Mouse (Mus musculus) urinary bladder, adult 2 months (tissue): ENCODE results near the gene Pglyrp1. TPM values are rescaled to one million over a fixed set of nuclear protein-coding genes. Genes with fewer than 3 reads are reported as not detected.
"Not testable (repeated sequence)": the region's sequence is repeated elsewhere in the genome, so short reads cannot be mapped to it uniquely, and the experiment has no call there.

Experiments used
- DNase-seq: peaks from one replicate; pipeline ENCODE4 v3.0.0; 2022; ENCODE audit warnings: low spot score
- polyA plus RNA-seq: library from polyadenylated mRNA; depleted of rRNA; stranded (reverse); fragments of >200 nt; gene quantifications from 2 replicates; pipeline ENCODE4 v1.2.3, GENCODE M21; 2012; rRNA removed

The Pglyrp1 gene
- 3.3 and 3.5 TPM in 2 replicates for polyA plus RNA-seq

- DNase-seq: not testable (repeated sequence)
Observed at GRCm38 (mm10) chr7:18871031-18871430, at the start of gene Pglyrp1. TSS of gene Pglyrp1 (plus strand) at chr7:18871331.

GRCm38 (mm10) chr7:18821507-18821906, 49.6 kb upstream of the Pglyrp1 start, which contains the start of gene Psg17:
TSS of gene Psg17 (minus strand) at chr7:18821607.
- DNase-seq: no peak

- DNase-seq: no peak
Observed at GRCm38 (mm10) chr7:18827792-18828546, 43.2 kb upstream of the Pglyrp1 start.

DNA sequence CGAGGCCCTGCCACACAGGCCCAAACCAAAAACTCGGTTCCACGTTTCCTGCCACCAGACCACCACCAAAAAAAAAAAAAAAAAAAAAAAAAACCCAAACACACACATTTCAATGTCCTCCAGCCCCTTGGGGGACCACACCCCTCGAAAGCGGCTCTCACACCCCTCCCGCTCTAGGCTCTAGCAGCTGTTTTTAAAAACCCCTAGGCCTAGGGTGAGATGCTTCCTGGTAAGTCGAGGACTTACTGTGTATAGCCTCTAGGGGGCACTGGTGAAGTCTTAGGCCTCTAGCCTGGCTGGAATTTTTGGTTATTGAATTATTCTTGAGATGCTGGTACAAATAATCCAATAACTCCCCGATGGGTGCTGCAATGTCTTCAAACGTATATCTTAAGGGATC, 42.5 kb upstream of the Pglyrp1 start:
- no peak for DNase-seq

GRCm38 (mm10) chr7:18829545-18829944, 41.6 kb upstream of the Pglyrp1 start:
- no peak for DNase-seq

DNA sequence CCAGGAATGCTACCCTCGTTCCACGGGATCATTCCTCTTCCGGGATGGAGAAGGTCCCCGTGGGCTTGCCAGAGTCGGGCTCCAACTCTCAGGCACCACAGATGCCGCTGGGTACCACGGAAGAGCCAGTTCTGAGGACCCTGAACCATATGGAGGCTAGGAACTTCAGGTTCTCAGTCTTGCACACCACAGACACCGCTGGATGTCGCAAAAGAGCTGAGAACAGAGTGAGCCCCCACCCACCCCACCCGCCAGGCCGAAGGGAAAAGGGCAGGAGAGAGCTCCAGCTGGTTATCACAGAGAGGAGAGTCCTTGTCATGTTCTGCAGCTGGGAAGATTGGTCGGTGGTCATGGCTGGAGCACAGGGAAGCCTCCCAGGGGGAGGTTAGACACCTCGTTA, 38.8 kb upstream of the Pglyrp1 start:
- no peak for DNase-seq

GRCm38 (mm10) chr7:18839865-18840264, 31.3 kb upstream of the Pglyrp1 start, which contains the start of gene Mill2:
TSS of gene Mill2 (plus strand) at chr7:18839966.
- no peak for DNase-seq

- peak; percentile 39 for DNase-seq
Observed at GRCm38 (mm10) chr7:18840386-18841173, 30.6 kb upstream of the Pglyrp1 start.

GRCm38 (mm10) chr7:18841174-18841567, 30.0 kb upstream of the Pglyrp1 start:
- DNase-seq: no peak

DNA sequence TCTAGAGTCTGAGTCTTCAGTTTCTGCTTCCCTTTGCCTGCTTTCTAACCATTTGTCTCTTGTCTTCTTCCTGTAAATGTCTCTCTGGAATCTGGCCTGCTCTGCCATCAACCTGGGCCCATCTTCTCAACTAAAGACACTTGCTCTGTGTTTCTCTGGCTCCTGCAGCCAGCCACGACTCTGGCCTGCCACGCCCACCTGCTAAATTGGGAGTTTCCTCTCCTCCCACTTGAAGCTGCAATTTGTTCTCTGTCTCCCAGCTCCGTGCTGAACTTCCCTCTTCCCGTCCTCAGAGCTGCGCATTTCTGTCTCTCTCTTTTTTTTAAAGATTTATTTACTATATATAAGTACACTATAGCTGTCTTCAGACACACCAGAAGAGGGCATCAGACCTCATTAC, 26.3 kb upstream of the Pglyrp1 start:
- no peak for DNase-seq

DNA sequence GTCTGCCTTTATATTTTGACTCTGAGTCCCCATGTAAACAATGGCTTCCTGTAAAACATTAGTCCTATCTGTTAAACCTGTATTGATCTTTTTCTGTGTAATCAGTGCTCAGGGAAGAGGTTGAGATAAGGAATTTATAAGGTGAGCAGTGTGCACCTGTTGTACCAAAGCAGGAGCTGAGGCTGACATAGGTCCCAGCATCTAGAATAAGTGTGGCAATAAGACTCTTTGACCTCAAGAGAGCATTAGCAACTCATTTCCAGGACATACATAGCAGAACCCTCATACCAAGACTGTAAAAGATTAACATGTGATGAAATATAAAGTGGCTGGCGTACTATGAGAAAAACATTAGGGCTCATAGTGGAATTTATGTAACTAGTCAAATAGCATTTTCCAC, 22.7 kb upstream of the Pglyrp1 start:
- DNase-seq: no peak

GRCm38 (mm10) chr7:18858310-18858916, 12.7 kb upstream of the Pglyrp1 start:
- no peak for DNase-seq

- DNase-seq: no peak
Observed at GRCm38 (mm10) chr7:18862801-18863200, 8.3 kb upstream of the Pglyrp1 start.

DNA sequence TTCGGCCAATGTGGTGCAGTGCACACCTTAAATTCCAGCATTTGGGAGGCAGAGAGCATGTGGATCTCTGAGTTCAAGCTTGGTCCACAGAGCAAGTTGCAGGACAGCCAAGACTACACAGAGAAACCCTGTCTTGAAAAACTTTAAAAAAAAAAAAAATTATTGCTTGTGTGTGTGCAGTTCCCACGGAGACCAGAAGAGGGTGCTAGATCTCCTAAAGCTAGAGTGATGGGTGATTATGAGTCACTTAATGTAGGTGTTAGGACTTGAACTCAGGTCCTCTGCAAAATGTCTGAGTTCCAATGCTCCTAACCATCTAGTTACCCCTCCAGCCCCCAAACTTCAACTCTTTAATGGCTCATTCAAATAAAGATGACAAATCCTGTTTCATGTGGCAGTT, 2.6 kb upstream of the Pglyrp1 start:
- DNase-seq: no peak

DNA sequence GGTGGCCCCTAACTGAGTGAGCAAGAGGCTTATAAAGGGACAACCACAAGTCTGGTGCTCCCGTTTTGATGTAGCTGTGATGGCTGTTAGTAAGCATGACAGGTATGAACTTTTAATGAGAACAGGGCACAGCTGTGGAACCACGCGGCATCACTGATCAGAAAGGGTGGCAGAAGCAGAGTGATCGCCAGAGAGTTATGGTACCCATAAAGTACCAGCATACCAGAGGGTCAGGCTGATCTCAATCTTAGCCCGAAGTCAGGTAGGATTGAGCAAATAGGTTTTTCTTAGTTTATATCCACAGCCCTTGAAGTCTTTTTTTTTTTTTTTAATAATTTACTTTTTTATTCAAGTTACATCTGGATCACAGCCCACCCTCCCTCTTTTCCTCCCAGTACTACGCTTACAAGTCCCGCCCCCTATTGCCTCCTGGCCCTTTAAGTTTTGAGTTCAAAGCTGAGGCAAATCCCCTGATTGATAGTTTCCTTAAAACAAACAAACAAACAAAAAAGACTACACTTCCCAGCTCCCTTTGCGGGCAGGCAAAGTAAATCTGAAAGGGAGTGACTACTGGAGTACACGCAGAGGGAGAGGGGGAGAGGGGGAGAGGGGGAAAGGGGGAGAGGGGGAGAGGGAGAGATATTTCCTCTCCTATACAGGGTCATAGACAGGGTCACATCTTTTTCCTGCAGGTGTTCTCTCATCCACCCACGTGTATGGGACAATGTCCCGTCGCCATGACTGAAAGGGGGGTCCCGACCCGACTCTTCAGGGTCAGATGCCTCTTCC, 1.1 kb downstream of the Pglyrp1 start:
- no peak for DNase-seq

GRCm38 (mm10) chr7:18872816-18873215, 1.7 kb downstream of the Pglyrp1 start:
- no peak for DNase-seq

DNA sequence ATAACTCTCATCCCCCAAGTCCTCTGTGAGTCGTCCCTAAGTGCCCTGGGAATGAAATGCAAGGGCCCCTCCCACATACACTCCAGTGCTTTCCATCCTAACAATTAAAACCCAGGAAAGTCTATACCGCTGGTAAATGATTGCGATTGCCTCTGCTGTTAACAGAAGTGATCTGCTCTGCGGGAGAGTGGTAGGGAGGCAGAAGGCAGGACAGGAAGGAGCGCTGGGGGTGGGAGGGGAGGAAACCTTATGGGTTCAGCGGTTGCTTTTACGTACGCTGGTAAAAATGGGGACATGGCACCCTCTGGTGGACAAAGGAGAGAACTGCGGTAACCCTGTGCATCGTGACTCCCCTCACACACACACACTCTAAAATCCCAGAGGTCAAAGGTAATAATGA, 2.1 kb downstream of the Pglyrp1 start:
- DNase-seq: no peak

DNA sequence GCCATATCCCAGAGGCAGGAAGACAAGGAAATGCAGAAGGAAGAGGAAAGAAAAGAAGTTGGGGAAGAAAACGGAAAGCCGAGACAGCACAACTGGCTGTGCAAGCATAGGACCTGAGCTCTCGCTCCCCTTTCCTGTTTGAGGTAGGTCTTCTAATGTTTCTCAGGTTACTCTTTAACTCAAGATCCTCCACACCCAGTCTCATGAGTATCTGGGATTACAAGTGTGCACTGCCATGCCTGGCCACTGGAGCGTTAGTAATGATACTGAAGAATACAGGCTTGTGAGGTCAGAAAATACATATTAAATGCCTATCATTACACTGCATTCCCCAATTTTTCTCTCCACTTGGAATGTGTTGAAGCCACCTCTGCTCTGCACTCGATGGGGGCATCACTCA, 4.2 kb downstream of the Pglyrp1 start:
- no peak for DNase-seq

GRCm38 (mm10) chr7:18878691-18879090, 7.6 kb downstream of the Pglyrp1 start:
- no peak for DNase-seq

DNA sequence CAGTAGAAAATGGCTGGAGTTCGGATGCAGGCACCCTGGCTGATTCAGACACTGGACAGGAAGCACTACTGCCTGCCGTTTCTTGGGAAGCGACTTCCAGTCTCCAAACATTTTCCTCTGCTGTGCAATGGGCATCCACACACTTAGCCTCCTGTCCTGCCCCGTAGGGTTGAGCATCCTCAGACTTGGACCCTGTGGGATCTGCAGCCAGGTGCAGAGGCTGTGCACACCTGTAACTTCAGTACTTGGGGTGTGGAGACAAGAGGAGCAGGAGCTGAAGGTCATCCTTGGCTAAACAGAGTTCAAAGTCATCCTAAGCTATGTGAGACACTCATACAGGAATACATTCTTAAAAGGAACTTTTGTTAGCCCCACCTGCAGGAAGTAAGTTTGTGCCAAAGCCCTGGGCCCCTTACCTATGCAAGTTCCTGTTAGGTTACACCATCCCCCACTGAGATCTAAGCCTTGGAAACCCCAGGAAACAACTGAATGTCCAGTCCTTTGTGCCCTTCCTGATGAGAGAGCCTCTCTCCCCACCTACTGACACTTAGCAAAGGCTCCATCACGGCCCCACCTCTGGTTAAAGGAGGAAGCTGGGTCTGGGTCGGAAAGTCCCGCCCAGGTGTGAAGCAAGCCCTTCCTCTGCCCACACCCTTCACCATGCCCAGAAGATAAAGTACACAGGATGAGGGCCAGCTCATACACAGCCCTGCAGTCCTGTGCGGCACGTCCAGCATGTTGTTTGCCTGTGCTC, 13.0 kb downstream of the Pglyrp1 start:
- no peak for DNase-seq
